Mouse (Mus musculus): ENCODE results near the gene Sema4d.
"Not testable (repeated sequence)": the region's sequence is repeated elsewhere in the genome, so short reads cannot be mapped to it uniquely, and the experiment has no call there.

Gene Sema4d

DNA sequence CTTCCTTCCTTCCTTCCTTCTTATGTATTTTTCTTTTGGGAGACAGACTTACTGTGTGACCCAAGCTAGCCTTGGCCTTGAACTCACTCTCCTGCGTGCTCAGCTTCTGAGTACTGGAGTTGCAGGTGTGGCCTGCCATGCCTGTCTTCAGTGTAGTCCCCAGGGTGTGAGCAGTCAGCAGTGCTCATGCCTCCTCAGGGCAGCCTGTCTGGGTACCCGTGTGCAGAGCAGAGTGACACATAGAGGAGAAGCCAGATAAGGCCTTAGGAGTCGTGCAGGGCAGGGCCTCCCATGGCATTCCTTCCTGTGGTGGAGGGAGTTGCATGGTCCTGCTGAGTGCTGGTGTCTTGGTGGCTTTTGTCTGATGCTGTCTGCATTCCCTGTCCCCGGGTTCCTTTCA is 114.2 kb downstream of the Sema4d start:
- DNase-seq (ENCODE audit: low spot score): no peak

DNA sequence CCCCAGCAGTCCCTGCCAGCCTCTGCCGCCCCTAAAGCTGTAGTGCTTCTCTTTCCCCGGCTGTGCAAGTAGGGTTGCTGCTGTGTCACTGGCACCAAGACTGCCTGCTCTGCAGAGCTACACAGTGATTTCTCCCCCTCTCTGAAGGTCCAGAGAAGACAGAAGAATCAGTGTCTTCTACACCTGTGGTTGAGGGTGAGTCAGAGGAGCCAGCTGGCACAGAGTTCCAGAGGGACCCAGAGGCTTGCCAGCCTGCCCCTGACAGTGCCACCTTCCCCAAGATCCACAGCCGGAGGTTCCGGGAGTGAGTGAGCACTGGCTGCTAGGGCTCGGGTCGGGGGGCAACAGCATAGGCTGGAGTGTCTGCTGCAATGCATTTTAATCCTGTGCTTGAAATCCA is 114.9 kb downstream of the Sema4d start:
- DNase-seq (ENCODE audit: low spot score): no peak

- DNase-seq (ENCODE audit: low spot score): no peak
Observed at GRCm38 (mm10) chr13:51677630-51678185, 115.8 kb downstream of the Sema4d start.

DNA sequence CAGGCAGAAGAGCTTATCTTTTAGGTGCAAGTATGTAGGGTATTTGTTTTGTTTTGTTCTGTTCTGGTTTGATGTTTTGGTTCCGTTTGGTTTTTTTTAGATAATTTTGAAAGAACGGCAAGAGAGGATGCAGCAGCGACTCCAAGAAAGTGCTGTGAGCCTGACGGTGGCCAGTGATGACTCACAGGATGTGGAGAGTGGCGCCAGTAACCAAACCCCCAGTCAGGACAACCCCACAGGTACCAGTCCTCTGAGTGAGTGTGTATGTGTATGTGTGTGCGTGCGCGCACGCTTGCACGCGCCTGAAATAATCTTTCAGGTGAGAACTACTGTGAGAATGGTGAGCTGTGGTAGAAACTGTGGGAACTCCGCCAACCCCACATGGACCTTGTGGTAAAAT is 116.5 kb downstream of the Sema4d start:
- no peak for DNase-seq (ENCODE audit: low spot score)

GRCm38 (mm10) chr13:51676641-51677040 is 116.9 kb downstream of the Sema4d start:
- DNase-seq (ENCODE audit: low spot score): no peak

GRCm38 (mm10) chr13:51668195-51668594 is 125.4 kb downstream of the Sema4d start:
- DNase-seq (ENCODE audit: low spot score): not testable (repeated sequence)

- DNase-seq (ENCODE audit: low spot score): no peak
Observed at GRCm38 (mm10) chr13:51663561-51663960, 130.0 kb downstream of the Sema4d start.

DNA sequence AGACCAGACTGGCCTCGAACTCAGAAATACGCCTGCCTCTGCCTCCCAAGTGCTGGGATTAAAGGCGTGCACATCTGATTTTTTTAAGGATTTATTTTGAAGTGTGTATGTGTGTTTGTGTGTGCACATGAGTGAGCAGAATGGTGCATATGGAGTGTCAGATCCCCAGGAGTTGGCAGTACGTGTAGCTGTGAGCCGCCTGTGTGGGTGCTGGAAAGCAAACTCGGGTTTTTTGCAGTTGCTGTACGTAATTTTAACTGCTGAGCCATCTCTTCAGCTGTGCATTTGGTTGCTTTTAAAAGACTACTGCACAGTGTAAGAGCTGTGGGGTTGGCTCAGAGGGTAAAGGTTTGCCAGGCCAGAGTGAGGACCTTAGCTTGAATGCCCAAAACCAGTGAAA is 134.0 kb downstream of the Sema4d start:
- DNase-seq (ENCODE audit: low spot score): no peak

DNA sequence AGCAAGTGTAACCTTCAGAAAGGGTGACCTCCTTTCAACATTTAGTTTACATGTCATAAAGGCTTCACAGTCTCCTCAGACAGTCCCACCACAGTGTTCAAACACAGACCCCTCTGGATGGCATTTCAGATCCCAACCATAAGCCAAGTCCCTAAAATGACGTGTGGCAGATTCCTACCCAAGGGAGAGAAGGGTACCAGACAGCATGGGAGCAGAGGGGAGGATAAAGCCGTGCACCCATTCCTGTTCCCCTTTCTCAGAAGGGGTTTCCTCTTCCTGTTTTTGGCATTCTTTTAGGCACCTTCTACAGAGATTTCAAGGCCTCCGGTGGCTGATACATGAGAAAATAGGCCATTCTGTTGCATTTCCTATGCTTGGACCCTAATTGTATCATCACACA is 135.5 kb downstream of the Sema4d start:
- no peak for DNase-seq (ENCODE audit: low spot score)

DNA sequence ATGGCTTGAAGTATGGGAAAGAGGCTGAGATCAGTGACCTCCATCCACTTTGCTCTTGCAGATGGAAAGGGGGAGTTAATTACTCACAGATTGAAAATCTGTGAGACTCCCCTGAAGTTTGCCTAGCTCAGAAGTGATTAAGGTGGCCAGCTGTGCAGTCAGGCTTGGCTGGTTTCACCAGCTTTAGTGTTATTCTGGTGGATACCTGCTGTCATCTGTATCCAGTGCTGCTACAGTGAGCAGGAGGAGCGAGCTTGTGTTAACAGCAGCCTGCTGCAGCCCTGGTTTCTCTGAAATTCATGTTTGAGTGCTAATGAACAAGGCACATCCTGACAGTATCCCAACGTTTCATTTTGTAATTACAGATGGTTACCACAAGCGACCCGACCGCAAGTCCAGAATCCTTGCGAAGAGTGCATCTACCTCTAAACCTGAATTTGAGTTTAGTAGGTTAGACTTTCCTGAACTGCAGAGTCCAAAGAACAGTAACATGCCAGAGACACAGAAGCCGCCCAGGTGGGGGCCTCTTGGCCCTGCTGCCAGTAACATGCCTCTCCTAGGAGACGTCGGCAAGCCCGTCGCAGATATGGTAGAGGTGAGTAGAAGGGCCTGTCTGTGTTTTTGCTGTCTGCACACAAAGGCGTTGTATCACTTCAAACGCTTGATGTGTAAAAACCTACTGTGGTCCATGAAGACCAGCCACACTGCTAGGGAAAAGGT is 136.9 kb downstream of the Sema4d start:
- DNase-seq (ENCODE audit: low spot score): no peak

- no peak for DNase-seq (ENCODE audit: low spot score)
Observed at GRCm38 (mm10) chr13:51653961-51654360, 139.6 kb downstream of the Sema4d start.

- DNase-seq (ENCODE audit: low spot score): no peak
Observed at GRCm38 (mm10) chr13:51653159-51653558, 140.4 kb downstream of the Sema4d start.

- DNase-seq (ENCODE audit: low spot score): peak; percentile 79
Observed at GRCm38 (mm10) chr13:51651408-51652064, 142.0 kb downstream of the Sema4d start, which contains the start of gene Secisbp2. Gene Secisbp2 (plus strand): TSS chr13:51651697.

- DNase-seq (ENCODE audit: low spot score): no peak
Observed at GRCm38 (mm10) chr13:51649740-51650139, 143.8 kb downstream of the Sema4d start.

DNA sequence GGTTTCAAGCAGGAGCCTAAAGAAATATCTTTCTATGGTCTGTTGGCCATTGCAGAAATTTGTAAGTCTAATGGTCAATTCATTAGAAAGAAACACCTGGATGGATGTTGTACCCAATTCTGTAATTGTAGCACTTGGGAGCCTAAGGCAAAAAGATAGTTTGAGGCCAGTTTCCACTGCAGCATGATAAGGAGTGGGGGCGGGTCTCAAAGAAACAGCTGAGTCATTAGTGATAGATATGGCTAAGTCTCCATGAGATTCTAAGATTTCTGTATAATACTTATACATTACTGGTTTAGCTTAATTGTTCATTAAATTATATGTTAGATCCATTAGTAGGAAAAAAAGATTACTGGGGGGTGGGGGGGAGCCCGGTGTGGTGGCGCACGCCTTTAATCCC is 145.3 kb downstream of the Sema4d start:
- DNase-seq (ENCODE audit: low spot score): no peak

DNA sequence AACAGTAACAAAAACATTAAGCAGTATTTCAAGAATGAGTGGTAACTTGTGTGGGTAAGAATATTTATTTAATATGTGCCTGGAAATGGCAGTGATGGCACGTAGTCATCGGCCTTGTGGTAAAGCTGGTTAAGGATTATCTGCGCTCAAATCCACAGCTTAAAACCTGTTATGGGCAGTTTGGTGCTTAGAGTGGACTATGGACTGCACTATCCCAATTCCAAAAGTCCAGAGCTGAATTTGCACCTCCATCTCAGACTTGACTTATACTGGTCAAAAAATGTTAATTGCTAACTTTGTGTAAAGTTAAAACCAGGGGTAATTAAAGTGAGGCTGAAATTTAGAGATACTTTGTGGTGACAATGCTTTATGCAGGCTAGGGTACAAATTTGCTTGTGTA is 145.8 kb downstream of the Sema4d start:
- no peak for DNase-seq (ENCODE audit: low spot score)

GRCm38 (mm10) chr13:51646362-51647027 is 147.1 kb downstream of the Sema4d start:
- DNase-seq (ENCODE audit: low spot score): no peak

DNA sequence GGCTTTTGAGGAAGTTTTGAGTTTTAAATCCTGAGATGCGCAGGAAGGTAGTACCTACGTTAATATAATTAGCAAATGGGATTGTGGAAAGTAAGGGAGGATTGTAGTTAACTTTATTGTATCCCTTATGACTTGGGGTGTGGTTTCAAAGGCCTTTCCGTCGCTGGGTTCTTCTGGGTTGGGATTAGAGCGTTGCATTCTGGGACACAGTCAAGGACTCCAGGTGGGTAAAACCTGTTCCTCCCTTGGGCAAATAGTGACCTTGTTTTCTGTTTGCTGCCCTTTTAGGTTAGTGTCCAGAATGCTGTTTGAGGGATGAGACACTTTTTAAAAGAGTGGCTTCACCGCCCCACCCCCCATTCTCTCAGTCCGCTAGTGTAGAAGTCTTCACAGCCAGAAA is 147.7 kb downstream of the Sema4d start:
- no peak for DNase-seq (ENCODE audit: low spot score)

DNA sequence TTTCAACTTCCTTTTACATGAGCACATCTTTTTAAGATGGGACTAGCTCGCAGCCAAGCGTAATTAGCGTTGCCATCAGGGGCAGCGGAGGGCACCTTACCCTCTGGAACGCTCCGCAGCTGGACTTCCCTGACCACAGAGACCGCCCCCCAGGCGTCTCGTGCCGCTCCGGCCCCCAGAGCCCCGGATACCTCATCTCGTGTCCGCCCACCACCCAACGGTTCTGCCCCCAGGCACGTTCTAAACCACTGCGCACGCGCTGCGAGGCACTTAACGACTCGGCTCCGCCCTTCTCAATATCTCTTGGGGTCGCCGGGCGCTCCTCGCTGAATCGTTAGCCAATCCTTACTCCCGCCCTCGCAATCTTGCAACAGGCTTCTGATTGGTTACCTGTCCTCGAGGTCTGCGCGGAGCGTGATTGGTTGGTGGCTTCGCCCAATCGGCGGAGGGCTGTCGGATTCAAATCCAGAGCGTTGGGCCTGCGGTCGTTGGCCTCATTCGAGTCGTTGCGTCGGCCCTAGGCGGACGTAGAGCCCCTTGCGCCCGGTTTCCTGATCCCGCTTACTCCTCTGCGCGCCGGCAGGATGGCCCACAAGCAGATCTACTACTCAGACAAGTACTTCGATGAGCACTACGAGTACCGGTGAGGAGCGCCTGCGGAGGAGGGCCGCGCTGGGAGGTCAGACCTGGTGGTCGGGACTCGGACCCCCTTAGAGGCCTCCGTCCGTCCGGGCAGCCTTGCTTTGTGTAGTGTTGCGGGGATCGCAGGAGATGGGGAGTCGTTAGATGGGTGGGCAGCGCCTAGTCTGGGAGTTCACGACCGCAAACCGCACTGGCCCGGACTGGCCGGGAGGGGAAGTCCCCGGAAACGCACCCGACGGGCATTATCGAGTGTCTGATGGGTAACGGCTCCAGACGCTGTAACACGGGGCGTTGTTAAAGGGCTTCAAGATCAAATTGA is 148.4 kb downstream of the Sema4d start, which contains the start of gene Cks2:
TSS of gene Cks2 (plus strand) at position 404 of the 961 bp plus-strand sequence.
- peak; percentile 90 for DNase-seq (ENCODE audit: low spot score)

- no peak for DNase-seq (ENCODE audit: low spot score)
Observed at GRCm38 (mm10) chr13:51643924-51644828, 149.4 kb downstream of the Sema4d start.

All from urinary bladder, postnatal 10 days (tissue).